Mouse (Mus musculus) liver, adult 2 months (tissue): ENCODE data around the gene Efcab5. TPM values are rescaled to one million over a fixed set of nuclear protein-coding genes. Genes with fewer than 3 reads are reported as not detected.

ENCODE experiments used
- DNase-seq: peaks from one replicate; pipeline ENCODE4 v3.0.0-alpha.2; 2011; ENCODE audit warnings: low read depth, low spot score; ENCODE audit errors: extremely low read depth
- H3K27ac ChIP-seq: fragments of 200-500 bp; replicated peaks from 2 replicates; pipeline ENCODE4 v1.5.1; 2012; ENCODE audit warnings: low read depth, mild to moderate bottlenecking, control low read depth, inconsistent platforms, low read length; ENCODE audit not compliant: insufficient read depth
- H3K27me3 ChIP-seq: fragments of 200-500 bp; 2 replicates; pipeline ENCODE4 v1.6.1; 2012; ENCODE audit warnings: mild to moderate bottlenecking, moderate library complexity, low read length, inconsistent platforms; ENCODE audit not compliant: control insufficient read depth, insufficient read depth
- H3K36me3 ChIP-seq: fragments of 200-500 bp; 2 replicates; pipeline ENCODE4 v1.6.1; 2012; ENCODE audit warnings: low read length, inconsistent platforms; ENCODE audit not compliant: control insufficient read depth, insufficient read depth
- H3K4me1 ChIP-seq: fragments of 200-500 bp; 2 replicates; pipeline ENCODE4 v1.6.1; 2011; ENCODE audit warnings: low read length; ENCODE audit not compliant: control insufficient read depth, insufficient read depth
- H3K4me3 ChIP-seq: fragments of 200-500 bp; 2 replicates; pipeline ENCODE4 v1.5.1; 2011; ENCODE audit warnings: low read depth, mild to moderate bottlenecking, control low read depth, low read length, moderate library complexity; ENCODE audit not compliant: insufficient read depth
- H3K79me2 ChIP-seq: fragments of 200-500 bp; 2 replicates; pipeline ENCODE4 v1.6.1; 2012; ENCODE audit warnings: inconsistent platforms, mild to moderate bottlenecking, low read length, moderate library complexity; ENCODE audit not compliant: control insufficient read depth, insufficient read depth
- H3K9ac ChIP-seq: fragments of 200-500 bp; 2 replicates; pipeline ENCODE4 v1.6.1; 2012; ENCODE audit warnings: low read depth, mild to moderate bottlenecking, control low read depth, inconsistent platforms, low read length
- CTCF ChIP-seq: fragments of 200-500 bp; IDR thresholded peaks from 2 replicates; pipeline ENCODE4 v1.5.1; 2011; ENCODE audit warnings: low read depth, low read length, control low read depth
- POLR2A ChIP-seq: fragments of 200-500 bp; IDR thresholded peaks from 2 replicates; pipeline ENCODE4 v1.6.1; 2011; ENCODE audit warnings: low read length, control low read depth; ENCODE audit not compliant: insufficient read depth; ENCODE audit errors: extremely low read depth
- WGBS: fragments of 180-500 bp; shearing (Covaris S2); methylation state at CpG from one replicate; pipeline ENCODE4 v1.1.7; 2018; 5-methylcytosine and 5-hydroxymethylcytosine counted together
- polyA plus RNA-seq: library from polyadenylated mRNA; depleted of rRNA; stranded (reverse); fragments of >200 nt; gene quantifications from 2 replicates; pipeline ENCODE4 v1.2.3, GENCODE M21; 2012
- total RNA-seq: library from RNA; depleted of rRNA; stranded (reverse); fragments of >200 nt; gene quantifications from 2 replicates; pipeline ENCODE4 v1.2.3, GENCODE M21; 2014

Gene Efcab5
- total and polyA plus RNA-seq, 2 experiments = 0.09 TPM; not detected in 1

DNA sequence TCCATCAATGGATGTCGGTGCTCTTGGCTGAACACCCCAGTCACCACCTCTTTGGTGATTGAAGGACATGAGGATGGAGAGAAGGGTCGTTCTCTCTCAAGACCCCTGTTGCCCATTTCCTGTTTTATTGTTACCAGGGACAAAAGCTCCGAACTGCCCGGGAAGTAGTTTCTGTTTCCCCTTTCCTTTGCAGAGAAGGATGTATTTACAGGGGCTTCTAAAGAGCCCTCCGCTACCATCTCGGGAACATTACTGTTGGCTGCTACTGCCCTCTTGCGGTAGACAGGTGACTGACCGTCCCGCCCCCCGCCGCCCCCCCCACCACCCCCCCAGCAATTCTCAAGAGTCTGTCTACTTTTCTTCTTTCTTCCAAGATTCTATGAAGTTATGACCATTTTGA is 95.6 kb downstream of the Efcab5 start:
- no peaks in the 10 kb centered on the region for H3K27me3 ChIP-seq
- no peaks in the 10 kb centered on the region for H3K4me1 ChIP-seq
- DNase-seq = no peak
- H3K36me3 ChIP-seq = no peaks in the 10 kb centered on the region
- H3K79me2 ChIP-seq = no peaks in the 10 kb centered on the region
- no peak overlapping the region for H3K27ac ChIP-seq
- WGBS = 4% methylated on average over 11 of the region's 11 CpGs
- no peak overlapping the region for H3K4me3 ChIP-seq
- TF ChIP-seq POLR2A = no peak
- peak; percentile 55 for TF ChIP-seq CTCF
- no peak overlapping the region for H3K9ac ChIP-seq

DNA sequence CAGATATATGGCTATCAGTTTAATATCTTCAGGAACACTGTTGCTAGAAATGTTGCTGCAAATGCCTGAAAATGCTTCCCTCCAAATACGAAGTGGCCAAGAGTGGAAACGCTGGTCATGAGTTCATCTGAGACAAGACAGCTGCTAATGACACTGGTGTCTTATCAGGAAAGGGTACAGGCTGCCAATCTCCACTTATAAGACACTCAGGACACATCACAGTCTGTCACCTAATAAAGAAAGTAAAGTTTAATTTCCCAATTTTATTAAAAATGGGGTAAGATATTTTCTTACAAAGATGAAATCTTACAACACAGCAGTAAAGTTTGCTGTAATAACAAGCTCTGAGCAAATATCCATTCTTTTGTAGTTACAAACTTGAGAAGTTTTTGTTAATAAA is 99.6 kb downstream of the Efcab5 start:
- Histone ChIP-seq H3K36me3 (no peaks in the 10 kb centered on the region), H3K27me3 (no peaks in the 10 kb centered on the region), H3K9ac (no peak overlapping the region), H3K4me3 (no peak overlapping the region), H3K4me1 (no peaks in the 10 kb centered on the region), H3K79me2 (no peaks in the 10 kb centered on the region), H3K27ac (no peak overlapping the region)
- no peak for DNase-seq
- WGBS = 64% methylated on average over 2 of the region's 2 CpGs
- TF ChIP-seq CTCF (no peak), POLR2A (no peak)

DNA sequence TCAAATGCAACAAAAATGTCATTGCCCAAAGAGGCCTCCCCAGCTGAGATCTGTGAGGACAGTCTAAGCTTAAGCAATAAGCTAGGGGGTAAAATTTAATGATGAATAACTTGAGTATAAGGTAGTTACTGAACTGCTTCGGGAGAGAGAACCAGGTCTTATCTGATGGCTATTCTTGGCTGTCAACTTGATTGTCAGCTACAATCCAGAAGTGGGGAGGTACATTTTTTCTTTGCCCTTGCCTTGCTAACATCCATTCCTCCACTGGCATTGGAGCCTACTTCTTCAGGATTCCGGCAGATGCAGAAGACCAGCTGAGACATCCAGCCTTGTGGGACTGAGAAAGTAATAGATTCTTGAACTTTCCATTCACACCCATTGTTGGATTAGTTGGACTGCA is 101.8 kb downstream of the Efcab5 start:
- DNase-seq = no peak
- Histone ChIP-seq H3K27me3 (no peaks in the 10 kb centered on the region), H3K27ac (no peak overlapping the region), H3K4me3 (no peak overlapping the region), H3K9ac (no peak overlapping the region), H3K36me3 (no peaks in the 10 kb centered on the region), H3K79me2 (no peaks in the 10 kb centered on the region), H3K4me1 (no peaks in the 10 kb centered on the region)
- WGBS = 89% methylated on average over 2 of the region's 2 CpGs
- TF ChIP-seq CTCF (no peak), POLR2A (no peak)

DNA sequence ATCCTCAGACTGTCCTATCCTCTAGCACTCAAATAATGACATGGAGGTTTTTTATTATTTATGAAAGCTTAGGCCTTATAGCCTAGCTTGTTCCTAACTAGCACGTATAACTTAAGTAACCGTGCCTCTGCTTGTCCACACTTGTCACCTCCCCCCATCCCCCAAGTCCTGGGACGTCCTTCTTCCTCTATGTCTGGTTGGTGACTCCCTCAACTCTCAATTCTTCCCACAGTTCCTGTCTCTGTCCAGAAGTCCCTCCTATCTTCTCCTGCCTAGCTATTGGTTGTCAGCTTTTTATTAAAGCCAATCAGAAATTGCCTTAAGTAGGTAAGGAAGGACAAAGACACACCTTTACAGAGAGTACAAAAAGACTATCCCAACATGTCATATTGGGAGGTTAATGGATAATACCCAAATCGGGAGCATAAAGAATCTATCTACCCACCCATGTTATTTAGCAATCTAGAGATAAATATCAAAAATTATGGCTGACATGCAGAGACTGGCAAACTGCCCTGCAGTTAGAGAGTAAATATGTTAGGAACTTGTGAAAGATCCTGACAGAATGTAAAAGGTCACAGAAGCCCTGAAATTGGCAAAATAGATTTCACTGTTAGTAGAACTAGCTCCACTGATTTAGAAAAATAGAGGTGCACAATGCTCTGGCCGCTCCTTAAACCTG is 104.6 kb downstream of the Efcab5 start:
- Histone ChIP-seq H3K79me2 (no peaks in the 10 kb centered on the region), H3K27me3 (no peaks in the 10 kb centered on the region), H3K4me1 (no peaks in the 10 kb centered on the region), H3K27ac (no peak overlapping the region), H3K4me3 (no peak overlapping the region), H3K9ac (no peak overlapping the region), H3K36me3 (no peaks in the 10 kb centered on the region)
- WGBS = 67% methylated on average over 5 of the region's 5 CpGs
- no peak for DNase-seq
- TF ChIP-seq POLR2A (no peak), CTCF (no peak)

DNA sequence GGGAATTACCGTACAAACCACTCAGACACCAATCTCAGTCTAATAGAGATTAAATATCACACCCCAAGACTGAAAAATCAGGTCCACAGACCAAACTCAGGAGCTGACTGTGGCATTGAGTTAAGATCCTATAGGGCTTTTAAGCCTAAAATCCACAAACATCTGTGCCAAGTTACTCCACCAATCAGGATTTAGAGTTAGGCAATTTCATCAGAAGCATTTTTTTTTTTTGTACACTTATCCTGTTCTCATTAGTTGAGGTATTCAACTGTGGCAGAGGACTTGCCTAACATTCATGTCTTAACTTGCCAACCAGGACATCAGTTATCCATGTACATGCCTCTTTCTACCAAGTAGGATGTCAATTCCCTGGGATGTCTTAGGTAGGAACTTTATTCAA is 109.4 kb downstream of the Efcab5 start:
- no peak overlapping the region for H3K27ac ChIP-seq
- WGBS = 95% methylated on average over 1 of the region's 1 CpGs
- peaks cover 14% of the 10 kb centered on the region; the same call in 1 of the 2 replicates for H3K79me2 ChIP-seq
- no peak overlapping the region for H3K9ac ChIP-seq
- TF ChIP-seq CTCF = no peak
- no peak for TF ChIP-seq POLR2A
- DNase-seq = no peak
- H3K36me3 ChIP-seq = peaks cover 10% of the 10 kb centered on the region
- H3K4me3 ChIP-seq = no peak overlapping the region
- no peaks in the 10 kb centered on the region for H3K4me1 ChIP-seq
- no peaks in the 10 kb centered on the region for H3K27me3 ChIP-seq

DNA sequence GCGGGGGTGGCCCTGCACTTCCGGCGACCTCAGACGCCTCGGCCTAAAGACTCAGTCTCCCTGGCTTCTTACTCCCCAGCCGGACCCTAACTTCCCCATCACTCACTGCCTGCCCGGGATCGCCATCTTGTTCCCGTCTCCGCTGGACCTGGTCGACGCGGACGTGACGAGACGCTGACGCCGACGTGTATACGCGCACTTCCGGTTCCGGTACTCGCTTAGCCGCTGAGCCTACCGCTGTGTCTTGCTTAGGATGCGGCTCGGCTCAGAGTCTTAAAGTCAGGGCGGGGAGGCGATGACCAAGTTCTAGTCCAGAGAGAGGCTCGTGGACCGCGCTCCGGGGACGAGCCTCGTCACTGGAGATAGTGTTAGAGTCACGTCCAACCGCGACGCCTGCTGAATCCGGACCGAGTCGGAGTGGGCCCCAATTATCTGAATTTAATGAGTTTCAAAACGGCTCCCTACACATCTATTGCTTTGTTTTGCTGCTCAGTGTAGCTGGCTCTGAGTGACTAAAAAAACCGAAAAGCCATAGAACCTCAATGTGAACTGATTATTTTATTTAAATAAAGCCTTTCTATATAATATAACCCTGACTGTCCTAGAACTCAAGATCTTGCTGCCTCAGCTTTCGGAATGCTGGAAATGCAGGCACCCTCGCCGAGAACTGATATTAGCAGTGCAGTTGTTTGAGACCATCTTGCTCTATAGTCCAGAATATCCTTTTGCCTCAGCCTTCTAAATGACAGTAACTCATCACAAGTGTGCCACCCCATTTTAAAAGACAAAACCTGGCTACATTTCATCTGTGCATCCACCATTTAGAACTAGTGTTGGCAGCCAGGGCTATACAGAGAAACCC is 110.3 kb downstream of the Efcab5 start, which contains the start of gene Nsrp1:
Nsrp1 (minus strand) TSS at position 163 of the 862 bp plus-strand sequence.
- TF ChIP-seq CTCF = no peak
- peak; percentile 71 for TF ChIP-seq POLR2A
- Histone ChIP-seq H3K27ac (peak within 1 kb of the TSS; percentile 40; the same call in 1 of the 2 replicates), H3K36me3 (peaks cover 13% of the 10 kb centered on the region), H3K4me1 (no peaks in the 10 kb centered on the region), H3K9ac (peak within 1 kb of the TSS; percentile 58), H3K79me2 (peaks cover 18% of the 10 kb centered on the region; the same call in 1 of the 2 replicates), H3K27me3 (no peaks in the 10 kb centered on the region), H3K4me3 (peak within 1 kb of the TSS; percentile 77)
- WGBS = 3% methylated on average over 48 of the region's 48 CpGs
- DNase-seq = peak; percentile 86
